Mouse (Mus musculus) layer of hippocampus, adult 8-10 months (tissue): ENCODE measurements at regions not wholly inside any gene's neighbourhood (a gene's known extent, or its start where the extent isn't known, plus 50 kb on each side); places are given as distances from the start of the nearest gene placed in this dataset.

ENCODE experiments used
- DNase-seq, 2 experiments: peaks; one replicate each; pipeline ENCODE4 v3.0.0; 2022; ENCODE audit warnings: low spot score in 2 of 2

GRCm38 (mm10) chr1:185519811-185520210, 65.2 kb downstream of the Slc30a10 start:
- DNase-seq = no peak

- DNase-seq = no peak
These were observed 69.4 kb downstream of the Slc30a10 start for GRCm38 (mm10) chr1:185524020-185524419.

GRCm38 (mm10) chr1:185533471-185533870, 78.8 kb downstream of the Slc30a10 start:
- no peak for DNase-seq

GRCm38 (mm10) chr1:185534129-185534528, 79.5 kb downstream of the Slc30a10 start:
- no peak for DNase-seq

GRCm38 (mm10) chr1:185535321-185535720, 80.7 kb downstream of the Slc30a10 start:
- DNase-seq = no peak

- DNase-seq = no peak
These were observed 82.6 kb downstream of the Slc30a10 start for GRCm38 (mm10) chr1:185537236-185537635.

- no peak for DNase-seq
These were observed 84.8 kb downstream of the Slc30a10 start for GRCm38 (mm10) chr1:185539458-185539857.

- DNase-seq = no peak
These were observed 91.7 kb downstream of the Slc30a10 start for GRCm38 (mm10) chr1:185546346-185546745.

GRCm38 (mm10) chr1:185572761-185573530, 118.3 kb downstream of the Slc30a10 start:
- peak; percentile 8 to 23 for DNase-seq

GRCm38 (mm10) chr1:185574978-185575377, 120.3 kb downstream of the Slc30a10 start:
- no peak for DNase-seq

GRCm38 (mm10) chr1:185579824-185580223, 125.2 kb downstream of the Slc30a10 start:
- DNase-seq = no peak

GRCm38 (mm10) chr1:185585191-185585870, 130.7 kb downstream of the Slc30a10 start:
- no peak for DNase-seq

GRCm38 (mm10) chr1:185587671-185588347, 133.2 kb downstream of the Slc30a10 start:
- DNase-seq = no peak

- no peak for DNase-seq
These were observed 133.7 kb downstream of the Slc30a10 start for GRCm38 (mm10) chr1:185588348-185588719.

GRCm38 (mm10) chr1:185596815-185597214, 142.2 kb downstream of the Slc30a10 start:
- no peak for DNase-seq

- no peak for DNase-seq
These were observed 143.9 kb downstream of the Slc30a10 start for GRCm38 (mm10) chr1:185598514-185598913.

GRCm38 (mm10) chr1:185601166-185601565, 146.5 kb downstream of the Slc30a10 start:
- no peak for DNase-seq

GRCm38 (mm10) chr1:185605996-185606395, 151.3 kb downstream of the Slc30a10 start:
- no peak for DNase-seq

- no peak for DNase-seq
These were observed 153.0 kb downstream of the Slc30a10 start for GRCm38 (mm10) chr1:185607611-185608010.

- no peak for DNase-seq
These were observed 153.8 kb downstream of the Slc30a10 start for GRCm38 (mm10) chr1:185608440-185608839.

GRCm38 (mm10) chr1:185610586-185610985, 155.9 kb downstream of the Slc30a10 start:
- no peak for DNase-seq

- no peak for DNase-seq
These were observed 161.3 kb downstream of the Slc30a10 start for GRCm38 (mm10) chr1:185615819-185616429.
